Mouse (Mus musculus) 416B (cell line): ENCODE measurements around the gene Ext2.

Source experiments
- DNase-seq: peaks from one replicate; pipeline ENCODE4 v3.0.0; 2011; ENCODE audit warnings: low read depth

The Ext2 gene

GRCm38 (mm10) chr2:93822045-93822749 lies at the start of gene Ext2:
Ext2 (minus strand) TSS chr2:93822568.
- DNase-seq: peak; percentile 69

- DNase-seq: no peak
Measured at GRCm38 (mm10) chr2:93871411-93871925, 49.1 kb upstream of the Ext2 start.

- peak; percentile 74 for DNase-seq
Measured at GRCm38 (mm10) chr2:93870842-93871241, 48.5 kb upstream of the Ext2 start.

- DNase-seq: no peak
Measured at GRCm38 (mm10) chr2:93869107-93869600, 46.8 kb upstream of the Ext2 start, which contains the start of gene Accsl. Accsl (minus strand) TSS chr2:93869157.

GRCm38 (mm10) chr2:93868566-93868965 lies 46.2 kb upstream of the Ext2 start:
- no peak for DNase-seq

- no peak for DNase-seq
Measured at GRCm38 (mm10) chr2:93863229-93863628, 40.9 kb upstream of the Ext2 start.

GRCm38 (mm10) chr2:93858845-93859244 lies 36.5 kb upstream of the Ext2 start:
- no peak for DNase-seq

GRCm38 (mm10) chr2:93851303-93851702 lies 28.9 kb upstream of the Ext2 start:
- no peak for DNase-seq

- DNase-seq: peak; percentile 79
Measured at GRCm38 (mm10) chr2:93850317-93850944, 28.1 kb upstream of the Ext2 start.

- peak; percentile 96 for DNase-seq
Measured at GRCm38 (mm10) chr2:93849505-93850089, 27.2 kb upstream of the Ext2 start, which contains the start of gene Accs. Accs (minus strand) TSS chr2:93849943.

GRCm38 (mm10) chr2:93841349-93841748 lies 19.0 kb upstream of the Ext2 start:
- DNase-seq: no peak

- DNase-seq: no peak
Measured at GRCm38 (mm10) chr2:93840109-93840508, 17.7 kb upstream of the Ext2 start.

- no peak for DNase-seq
Measured at GRCm38 (mm10) chr2:93838931-93839330, 16.6 kb upstream of the Ext2 start.

- no peak for DNase-seq
Measured at GRCm38 (mm10) chr2:93836232-93836785, 13.9 kb upstream of the Ext2 start.

- DNase-seq: no peak
Measured at GRCm38 (mm10) chr2:93835596-93835995, 13.2 kb upstream of the Ext2 start.

- peak; percentile 96 for DNase-seq
Measured at GRCm38 (mm10) chr2:93823519-93823918, 1.2 kb upstream of the Ext2 start.

- DNase-seq: no peak
Measured at GRCm38 (mm10) chr2:93817791-93818190, 4.6 kb downstream of the Ext2 start.

- no peak for DNase-seq
Measured at GRCm38 (mm10) chr2:93813343-93813742, 9.0 kb downstream of the Ext2 start.

GRCm38 (mm10) chr2:93811812-93812211 lies 10.6 kb downstream of the Ext2 start:
- peak; percentile 66 for DNase-seq

GRCm38 (mm10) chr2:93809931-93810330 lies 12.4 kb downstream of the Ext2 start:
- peak; percentile 42 for DNase-seq

- no peak for DNase-seq
Measured at GRCm38 (mm10) chr2:93808071-93808470, 14.3 kb downstream of the Ext2 start.

- DNase-seq: no peak
Measured at GRCm38 (mm10) chr2:93807440-93807839, 14.9 kb downstream of the Ext2 start.
